Mouse (Mus musculus) erythroblast, embryonic 14.5 days (primary cell): Measurements from ENCODE around the gene Smim10l2a.

Experiments used
- GATA1 ChIP-seq: IDR thresholded peaks from 2 replicates; pipeline ENCODE4 v1.6.1; 2012; ENCODE audit warnings: low read length, inconsistent platforms, mixed read lengths
- TAL1 ChIP-seq: IDR thresholded peaks from 3 replicates; pipeline ENCODE4 v1.6.1; 2012; ENCODE audit warnings: low read length, inconsistent platforms, mixed read lengths

DNA sequence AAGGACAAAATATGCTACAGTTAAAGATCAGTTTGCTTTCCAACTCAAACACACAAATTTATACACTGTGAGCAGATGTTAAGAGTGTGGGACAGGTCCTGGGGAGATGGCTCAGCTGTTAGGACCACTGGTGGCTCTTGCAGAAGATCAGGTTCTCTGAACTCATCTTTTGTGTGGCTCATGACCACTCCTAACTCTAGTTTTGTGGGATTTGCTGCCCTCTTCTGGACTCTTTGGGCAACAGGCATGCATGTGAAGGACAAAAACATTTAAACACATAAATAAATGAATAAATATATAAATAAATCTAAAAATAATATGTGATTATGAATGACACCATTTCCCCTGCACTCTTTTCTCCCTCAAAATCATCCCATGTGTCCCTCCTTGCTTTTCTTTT, 34.1 kb upstream of the Smim10l2a start:
- no peak for TF ChIP-seq GATA1
- no peak for TF ChIP-seq TAL1
